Mouse (Mus musculus) myocyte (in vitro differentiated cells): ENCODE measurements around the gene Mical2. TPM values are rescaled to one million over a fixed set of nuclear protein-coding genes. Genes with fewer than 3 reads are reported as not detected.

Source experiments
- H3K27me3 ChIP-seq: one replicate; pipeline ENCODE4 v1.6.1; 2011; ENCODE audit not compliant: control insufficient read depth, insufficient read depth, insufficient read length
- H3K36me3 ChIP-seq: one replicate; pipeline ENCODE4 v1.6.1; 2011; ENCODE audit not compliant: control insufficient read depth, insufficient read depth
- H3K4me2 ChIP-seq: one replicate; pipeline ENCODE4 v1.6.1; 2011; ENCODE audit warnings: low read depth, control low read depth
- H3K4me3 ChIP-seq: one replicate; pipeline ENCODE4 v1.5.1; 2011; ENCODE audit warnings: mild to moderate bottlenecking, control low read depth, moderate library complexity
- H3K79me2 ChIP-seq: one replicate; pipeline ENCODE4 v1.6.1; 2011; ENCODE audit not compliant: control insufficient read depth, insufficient read depth
- H3ac ChIP-seq: one replicate; pipeline ENCODE4 v1.6.1; 2011; ENCODE audit not compliant: control insufficient read depth, insufficient read length
- CEBPB ChIP-seq: IDR thresholded peaks from 2 replicates; pipeline ENCODE4 v1.6.1; 2011; ENCODE audit warnings: mild to moderate bottlenecking, moderate library complexity; ENCODE audit not compliant: poor library complexity, insufficient read depth, severe bottlenecking
- E2F4 ChIP-seq: IDR thresholded peaks from one replicate; pipeline ENCODE4 v1.6.1; 2011; ENCODE audit warnings: mild to moderate bottlenecking, control low read depth, moderate library complexity; ENCODE audit not compliant: insufficient read depth
- MAX ChIP-seq: IDR thresholded peaks from one replicate; pipeline ENCODE4 v1.6.1; 2011; ENCODE audit warnings: low read depth, mild to moderate bottlenecking, control low read depth
- MYOD1 ChIP-seq, 3 experiments: IDR thresholded peaks; one replicate each; pipeline ENCODE4 v1.6.1; 2011; ENCODE audit warnings: control low read depth in 2 of 3, low read depth in 2 of 3, mild to moderate bottlenecking in 2 of 3, moderate library complexity in 1 of 3; ENCODE audit not compliant: insufficient read length in 2 of 3, control insufficient read depth in 1 of 3
- MYOG ChIP-seq, 3 experiments: IDR thresholded peaks; one replicate each; pipeline ENCODE4 v1.6.1; 2011; ENCODE audit warnings: control low read depth in 2 of 3, low read depth in 2 of 3, mild to moderate bottlenecking in 2 of 3; ENCODE audit not compliant: insufficient read length in 2 of 3, control insufficient read depth in 1 of 3, insufficient read depth in 1 of 3
- POLR2A ChIP-seq: IDR thresholded peaks from one replicate; pipeline ENCODE4 v1.6.1; 2011; ENCODE audit warnings: low read depth, mild to moderate bottlenecking, control low read depth, moderate library complexity; ENCODE audit not compliant: insufficient read length
- POLR2AphosphoS2 ChIP-seq: IDR thresholded peaks from one replicate; pipeline ENCODE4 v1.6.1; 2011; ENCODE audit warnings: low read depth, control low read depth; ENCODE audit not compliant: insufficient read length
- REST ChIP-seq: IDR thresholded peaks from one replicate; pipeline ENCODE4 v1.6.1; 2011; ENCODE audit warnings: mild to moderate bottlenecking, control low read depth, moderate library complexity; ENCODE audit not compliant: insufficient read depth, insufficient read length
- SRF ChIP-seq: IDR thresholded peaks from one replicate; pipeline ENCODE4 v1.6.1; 2011; ENCODE audit warnings: low read depth; ENCODE audit not compliant: control insufficient read depth, insufficient read length
- TCF12 ChIP-seq: IDR thresholded peaks from one replicate; pipeline ENCODE4 v1.6.1; 2011; ENCODE audit warnings: mild to moderate bottlenecking, control low read depth; ENCODE audit not compliant: poor library complexity, insufficient read depth, severe bottlenecking
- TCF3 ChIP-seq: IDR thresholded peaks from one replicate; pipeline ENCODE4 v1.6.1; 2011; ENCODE audit warnings: low read depth, control low read depth; ENCODE audit not compliant: insufficient read length
- USF1 ChIP-seq: IDR thresholded peaks from one replicate; pipeline ENCODE4 v1.6.1; 2011; ENCODE audit warnings: low read depth, mild to moderate bottlenecking, control low read depth, moderate library complexity
- polyA plus RNA-seq: library from polyadenylated mRNA; unstranded; fragments of >200 nt; fragmentation: generic; extraction: Trizol; gene quantifications from one replicate; pipeline ENCODE4 v1.2.1, GENCODE M21; 2012; ENCODE audit warnings: missing spikeins

The Mical2 gene
- polyA plus RNA-seq, 1 experiment, result 34.8 TPM

GRCm38 (mm10) chr7:112192778-112193177 lies 32.9 kb upstream of the Mical2 start:
- Histone ChIP-seq H3K4me2 (no peak overlapping the region), H3K36me3 (no peaks in the 10 kb centered on the region), H3K79me2 (no peaks in the 10 kb centered on the region), H3ac (no peak overlapping the region), H3K4me3 (no peak overlapping the region), H3K27me3 (no peaks in the 10 kb centered on the region)
- TF ChIP-seq POLR2AphosphoS2 (no peak), TCF12 (no peak), TCF3 (no peak), MAX (no peak), SRF (no peak), E2F4 (no peak), USF1 (no peak), POLR2A (no peak), MYOG (IDR thresholded peaks at IDR 0.05; ENCODE audit: control insufficient read depth in 1 of 3, insufficient read depth in 1 of 3, insufficient read length in 2 of 3, low read depth in 2 of 3) (no peak), REST (no peak), CEBPB (no peak), MYOD1 (IDR thresholded peaks at IDR 0.05; ENCODE audit: control insufficient read depth in 1 of 3, insufficient read length in 2 of 3, low read depth in 2 of 3) (no peak)

- Histone ChIP-seq H3K4me3 (no peak overlapping the region), H3ac (no peak overlapping the region), H3K79me2 (no peaks in the 10 kb centered on the region), H3K27me3 (no peaks in the 10 kb centered on the region), H3K36me3 (no peaks in the 10 kb centered on the region), H3K4me2 (no peak overlapping the region)
- TF ChIP-seq MYOG (IDR thresholded peaks at IDR 0.05; ENCODE audit: control insufficient read depth in 1 of 3, insufficient read depth in 1 of 3, insufficient read length in 2 of 3, low read depth in 2 of 3) (no peak), E2F4 (no peak), CEBPB (no peak), REST (no peak), POLR2A (no peak), USF1 (no peak), MYOD1 (IDR thresholded peaks at IDR 0.05; ENCODE audit: control insufficient read depth in 1 of 3, insufficient read length in 2 of 3, low read depth in 2 of 3) (no peak), SRF (no peak), MAX (no peak), TCF12 (no peak), TCF3 (no peak), POLR2AphosphoS2 (no peak)
Measured at GRCm38 (mm10) chr7:112194286-112194685, 31.4 kb upstream of the Mical2 start.

GRCm38 (mm10) chr7:112197461-112197860 lies 28.2 kb upstream of the Mical2 start:
- no peaks in the 10 kb centered on the region for H3K36me3 ChIP-seq
- no peak overlapping the region for H3K4me2 ChIP-seq
- H3ac ChIP-seq, result no peak overlapping the region
- H3K27me3 ChIP-seq, result no peaks in the 10 kb centered on the region
- TF ChIP-seq CEBPB, result no peak
- TF ChIP-seq MYOD1 (IDR thresholded peaks at IDR 0.05; ENCODE audit: control insufficient read depth in 1 of 3, insufficient read length in 2 of 3, low read depth in 2 of 3), result no peak
- TF ChIP-seq MYOG (IDR thresholded peaks at IDR 0.05; ENCODE audit: control insufficient read depth in 1 of 3, insufficient read depth in 1 of 3, insufficient read length in 2 of 3, low read depth in 2 of 3), result no peak
- no peak for TF ChIP-seq E2F4
- TF ChIP-seq TCF12, result no peak
- no peak for TF ChIP-seq REST
- no peak for TF ChIP-seq MAX
- TF ChIP-seq TCF3, result no peak
- no peak for TF ChIP-seq USF1
- no peak for TF ChIP-seq POLR2A
- no peak for TF ChIP-seq POLR2AphosphoS2
- TF ChIP-seq SRF, result no peak
- H3K79me2 ChIP-seq, result no peaks in the 10 kb centered on the region
- H3K4me3 ChIP-seq, result no peak overlapping the region

GRCm38 (mm10) chr7:112199343-112199742 lies 26.3 kb upstream of the Mical2 start:
- H3K4me2 ChIP-seq, result no peak overlapping the region
- TF ChIP-seq MYOD1 (IDR thresholded peaks at IDR 0.05; ENCODE audit: control insufficient read depth in 1 of 3, insufficient read length in 2 of 3, low read depth in 2 of 3) (no peak), CEBPB (no peak), MAX (no peak), MYOG (IDR thresholded peaks at IDR 0.05; ENCODE audit: control insufficient read depth in 1 of 3, insufficient read depth in 1 of 3, insufficient read length in 2 of 3, low read depth in 2 of 3) (no peak), USF1 (no peak), TCF12 (no peak), REST (no peak), SRF (no peak), POLR2A (no peak), POLR2AphosphoS2 (no peak), E2F4 (no peak), TCF3 (no peak)
- H3K27me3 ChIP-seq, result no peaks in the 10 kb centered on the region
- no peak overlapping the region for H3ac ChIP-seq
- H3K79me2 ChIP-seq, result no peaks in the 10 kb centered on the region
- no peaks in the 10 kb centered on the region for H3K36me3 ChIP-seq
- H3K4me3 ChIP-seq, result no peak overlapping the region

GRCm38 (mm10) chr7:112200761-112201160 lies 24.9 kb upstream of the Mical2 start:
- Histone ChIP-seq H3ac (no peak overlapping the region), H3K4me2 (no peak overlapping the region), H3K4me3 (no peak overlapping the region), H3K36me3 (no peaks in the 10 kb centered on the region), H3K79me2 (no peaks in the 10 kb centered on the region), H3K27me3 (no peaks in the 10 kb centered on the region)
- TF ChIP-seq TCF3, result no peak
- TF ChIP-seq SRF, result no peak
- no peak for TF ChIP-seq TCF12
- TF ChIP-seq POLR2AphosphoS2, result no peak
- TF ChIP-seq USF1, result no peak
- TF ChIP-seq REST, result no peak
- no peak for TF ChIP-seq POLR2A
- no peak for TF ChIP-seq MAX
- no peak for TF ChIP-seq E2F4
- no peak for TF ChIP-seq MYOG (IDR thresholded peaks at IDR 0.05; ENCODE audit: control insufficient read depth in 1 of 3, insufficient read depth in 1 of 3, insufficient read length in 2 of 3, low read depth in 2 of 3)
- TF ChIP-seq CEBPB, result no peak
- TF ChIP-seq MYOD1 (IDR thresholded peaks at IDR 0.05; ENCODE audit: control insufficient read depth in 1 of 3, insufficient read length in 2 of 3, low read depth in 2 of 3), result no peak
